ENCODE assay signal across 9 mouse cellular contexts in genomic region chr5:92263761-92264359, GRCm38 (mm10). TPM values are rescaled to one million over a fixed set of nuclear protein-coding genes. Genes with fewer than 3 reads are reported as not detected.
DNase-seq lines count a peak whose midpoint lies in the region; ATAC-seq and TF ChIP-seq lines count a peak whose summit lies in the region.
"Had no signal": no experiment of that assay in that cellular context is flagged by ENCODE, and none has a peak within 500 bp of the region (broad histone marks: within the 10 kb centered on the region; RNA-seq: fewer than 3 reads in every experiment).

No protein-coding gene starts in this region.

- H3K27me3 ChIP-seq in Patski: no peaks in the 10 kb centered on the region
- H3K27me3 ChIP-seq in hindbrain, embryonic 11.5 days (ENCODE audit: control insufficient read depth, insufficient read depth, low read length): no peaks in the 10 kb centered on the region
- no peaks in the 10 kb centered on the region for H3K27me3 ChIP-seq in neural tube, embryonic 15.5 days (replicated peaks)
- H3K27me3 ChIP-seq in liver, embryonic 11.5 days (replicated peaks; ENCODE audit: control insufficient read depth, insufficient read depth, low read length): peaks cover 9% of the 10 kb centered on the region; the same call in 1 of the 2 replicates
- H3K27me3 ChIP-seq in thymus, adult 2 months (ENCODE audit: control insufficient read depth, insufficient read depth, low read length): no peaks in the 10 kb centered on the region

- 17% methylated on average over 4 of the region's 4 CpGs for WGBS in hindbrain, embryonic 11.5 days
- WGBS in neural tube, embryonic 15.5 days: 22% methylated on average over 4 of the region's 4 CpGs
- 66% methylated on average over 4 of the region's 4 CpGs for WGBS in liver, embryonic 11.5 days
- 85% methylated on average over 4 of the region's 4 CpGs for WGBS in thymus, adult 2 months

- CTCF ChIA-PET in Patski (lab: Charles Lee): no interaction called here

- no peak for TF ChIP-seq POLR2A in thymus, adult 2 months (IDR thresholded peaks at IDR 0.05; ENCODE audit: control insufficient read depth, extremely low read depth, insufficient read depth, low read length, poor library complexity)

- H3K9ac ChIP-seq in hindbrain, embryonic 11.5 days (ENCODE audit: low read depth, low read length): no peak overlapping the region
- H3K9ac ChIP-seq in neural tube, embryonic 15.5 days (replicated peaks): no peak overlapping the region
- no peak overlapping the region for H3K9ac ChIP-seq in liver, embryonic 11.5 days (ENCODE audit: low read depth, low read length)

- intact Hi-C loops in left cerebral cortex, postnatal 25 days (cut with DNase I): no loop called here

- H3K36me3 ChIP-seq in hindbrain, embryonic 11.5 days (ENCODE audit: control insufficient read depth, insufficient read depth, low read length): no peaks in the 10 kb centered on the region
- H3K36me3 ChIP-seq in neural tube, embryonic 15.5 days: no peaks in the 10 kb centered on the region
- H3K36me3 ChIP-seq in liver, embryonic 11.5 days (ENCODE audit: control insufficient read depth, insufficient read depth, low read length): no peaks in the 10 kb centered on the region
- no peaks in the 10 kb centered on the region for H3K36me3 ChIP-seq in thymus, adult 2 months (ENCODE audit: control insufficient read depth, insufficient read depth, low read length)

- no peak overlapping the region for H3K4me3 ChIP-seq in hindbrain, embryonic 11.5 days (ENCODE audit: low read depth, low read length)
- H3K4me3 ChIP-seq in neural tube, embryonic 15.5 days (replicated peaks): no peak overlapping the region
- H3K4me3 ChIP-seq in liver, embryonic 11.5 days (ENCODE audit: low read depth, low read length): no peak overlapping the region
- H3K4me3 ChIP-seq in thymus, adult 2 months (ENCODE audit: control insufficient read depth, insufficient read depth, low read length): no peak overlapping the region

- POLR2A ChIA-PET in Patski (lab: Charles Lee): no interaction called here

- ATAC-seq in Patski: peak; percentile 66
- ATAC-seq in frontal cortex, adult (ENCODE audit: low TSS enrichment): peak; percentile 90
- ATAC-seq in hindbrain, embryonic 11.5 days (ENCODE audit: low FRiP score): peak; percentile 83
- ATAC-seq in neural tube, embryonic 15.5 days (ENCODE audit: low FRiP score): peak; percentile 82
- no peak for ATAC-seq in liver, embryonic 11.5 days (replicated peaks; ENCODE audit: low FRiP score)

- peak; percentile 20 for DNase-seq in Patski (ENCODE audit: low read depth, low spot score)
- peak; percentile 73 for DNase-seq in brain, embryonic 18.5 days (ENCODE audit: low read depth, low spot score)
- peak; percentile 41 for DNase-seq in hindbrain, embryonic 11.5 days (ENCODE audit: low spot score)
- peak; percentile 76 to 80 for DNase-seq in left cerebral cortex, postnatal 25 days (ENCODE audit: low spot score in 2 of 2)
- no peak for DNase-seq in liver, embryonic 11.5 days (ENCODE audit: low spot score)
- no peak for DNase-seq in thymus, adult 2 months

- no peaks in the 10 kb centered on the region for H3K4me1 ChIP-seq in hindbrain, embryonic 11.5 days (replicated peaks; ENCODE audit: control insufficient read depth, insufficient read depth, low read length)
- H3K4me1 ChIP-seq in neural tube, embryonic 15.5 days: peaks cover 10% of the 10 kb centered on the region
- no peaks in the 10 kb centered on the region for H3K4me1 ChIP-seq in liver, embryonic 11.5 days (replicated peaks; ENCODE audit: control insufficient read depth, insufficient read depth, low read length)
- H3K4me1 ChIP-seq in thymus, adult 2 months (replicated peaks; ENCODE audit: control insufficient read depth, insufficient read depth, low read length): no peaks in the 10 kb centered on the region

- H3K9me3 ChIP-seq in hindbrain, embryonic 11.5 days (ENCODE audit: control insufficient read depth, low read length): no peaks in the 10 kb centered on the region
- no peaks in the 10 kb centered on the region for H3K9me3 ChIP-seq in neural tube, embryonic 15.5 days (replicated peaks)
- no peaks in the 10 kb centered on the region for H3K9me3 ChIP-seq in liver, embryonic 11.5 days (ENCODE audit: control insufficient read depth, low read length)

- in situ Hi-C loops in Patski (cut with MboI; ENCODE audit: low pct_unique_long_range_greater_than_20kb): no loop called here

- H3K4me2 ChIP-seq in hindbrain, embryonic 11.5 days (replicated peaks; ENCODE audit: low read depth, low read length): no peak overlapping the region
- no peak overlapping the region for H3K4me2 ChIP-seq in neural tube, embryonic 15.5 days
- H3K4me2 ChIP-seq in liver, embryonic 11.5 days: no peak overlapping the region

- TF ChIP-seq CTCF in Patski (IDR thresholded peaks at IDR 0.05): no peak
- no peak for TF ChIP-seq CTCF in thymus, adult 2 months (IDR thresholded peaks at IDR 0.05; ENCODE audit: borderline replicate concordance, control insufficient read depth, extremely low read depth, insufficient read depth, low read length, poor library complexity)

- no peak overlapping the region for H3K27ac ChIP-seq in hindbrain, embryonic 11.5 days (ENCODE audit: low read depth, low read length)
- peak overlapping the region; percentile 45; the same call in 1 of the 2 replicates for H3K27ac ChIP-seq in neural tube, embryonic 15.5 days (replicated peaks)
- H3K27ac ChIP-seq in liver, embryonic 11.5 days (ENCODE audit: low read depth, low read length): no peak overlapping the region
- no peak overlapping the region for H3K27ac ChIP-seq in thymus, adult 2 months (ENCODE audit: control insufficient read depth, insufficient read depth, low read length)

RNA-seq across cellular contexts. Expression of gene Ppef2, which starts 7.8 kb away (rescaled TPM):
- 0.13 TPM for polyA plus RNA-seq in Patski (2021)
- 0.53 TPM in 1 of 2 replicates, not detected in the other for polyA plus RNA-seq in hindbrain, embryonic 11.5 days (2014; fragmentation: Nextera tagmentation; extraction: Ambion mirVana)
- total RNA-seq in left cerebral cortex, postnatal 25 days (2021): under 1 TPM; 0.55 to 0.62 TPM
- polyA plus RNA-seq in neural tube, embryonic 15.5 days (2015; fragmentation: Nextera tagmentation; extraction: Ambion mirVana): 0.50 TPM in 1 of 2 replicates, not detected in the other
- polyA plus RNA-seq in liver, embryonic 11.5 days (2014; fragmentation: Nextera tagmentation; extraction: Ambion mirVana): 0.22 and 0.36 TPM in 2 replicates
- polyA plus RNA-seq in thymus, adult 2 months (2012; rRNA removed): 1.3 and 1.7 TPM in 2 replicates

RNA-seq across cellular contexts. Expression of gene Naaa, which starts 14.1 kb away (rescaled TPM):
- polyA plus RNA-seq in Patski (2021): 33.5 TPM
- polyA plus RNA-seq in hindbrain, embryonic 11.5 days (2014; fragmentation: Nextera tagmentation; extraction: Ambion mirVana): 4.7 and 5.5 TPM in 2 replicates
- total RNA-seq in left cerebral cortex, postnatal 25 days (2021): 10 to 100 TPM; 38.8 to 40.9 TPM
- 20.6 and 22.7 TPM in 2 replicates for polyA plus RNA-seq in neural tube, embryonic 15.5 days (2015; fragmentation: Nextera tagmentation; extraction: Ambion mirVana)
- 4.7 and 6.0 TPM in 2 replicates for polyA plus RNA-seq in liver, embryonic 11.5 days (2014; fragmentation: Nextera tagmentation; extraction: Ambion mirVana)
- polyA plus RNA-seq in thymus, adult 2 months (2012; rRNA removed): 36.0 and 50.7 TPM in 2 replicates

RNA-seq across cellular contexts. Expression of gene Sdad1, which starts 46.4 kb away (rescaled TPM):
- polyA plus RNA-seq in Patski (2021): 27.6 TPM
- 36.3 and 49.1 TPM in 2 replicates for polyA plus RNA-seq in hindbrain, embryonic 11.5 days (2014; fragmentation: Nextera tagmentation; extraction: Ambion mirVana)
- total RNA-seq in left cerebral cortex, postnatal 25 days (2021): 10 to 100 TPM; 19.0 to 19.8 TPM
- polyA plus RNA-seq in neural tube, embryonic 15.5 days (2015; fragmentation: Nextera tagmentation; extraction: Ambion mirVana): 27.8 and 34.8 TPM in 2 replicates
- polyA plus RNA-seq in liver, embryonic 11.5 days (2014; fragmentation: Nextera tagmentation; extraction: Ambion mirVana): 48.7 and 52.9 TPM in 2 replicates
- 15.8 and 18.1 TPM in 2 replicates for polyA plus RNA-seq in thymus, adult 2 months (2012; rRNA removed)

RNA-seq across cellular contexts. Expression of gene U90926, which starts 48.7 kb away (rescaled TPM):
- 0.33 TPM for polyA plus RNA-seq in Patski (2021)
- not detected in 2 replicates for polyA plus RNA-seq in hindbrain, embryonic 11.5 days (2014; fragmentation: Nextera tagmentation; extraction: Ambion mirVana)
- not detected for total RNA-seq in left cerebral cortex, postnatal 25 days (2021)
- polyA plus RNA-seq in neural tube, embryonic 15.5 days (2015; fragmentation: Nextera tagmentation; extraction: Ambion mirVana): not detected in 2 replicates
- polyA plus RNA-seq in liver, embryonic 11.5 days (2014; fragmentation: Nextera tagmentation; extraction: Ambion mirVana): not detected in 2 replicates
- polyA plus RNA-seq in thymus, adult 2 months (2012; rRNA removed): 0.45 TPM in 1 of 2 replicates, not detected in the other
- total RNA-seq: left cerebral cortex, adult 8-10 months had no signal

Comparison
In these comparisons a context has a peak if more than half of its experiments do, and no peak if none do; other contexts are left out.
1. DNase-seq: peak in Patski (single experiment), brain, embryonic 18.5 days (single experiment), hindbrain, embryonic 11.5 days (single experiment) and left cerebral cortex, postnatal 25 days (2 of 2); none in liver, embryonic 11.5 days (single experiment) and thymus, adult 2 months (single experiment).